10 mouse cellular contexts compared by ENCODE assay signal in genomic region chr8:128523825-128524224, GRCm38 (mm10).
A peak's percentile ranks its signal among the peaks of the same experiment; 100 is the strongest.
DNase-seq lines count a peak whose midpoint lies in the region; ATAC-seq and TF ChIP-seq lines count a peak whose summit lies in the region.
"Had no signal": no experiment of that assay in that cellular context is flagged by ENCODE, and none has a peak within 500 bp of the region (broad histone marks: within the 10 kb centered on the region; RNA-seq: fewer than 3 reads in every experiment).

No protein-coding gene starts in this region.

- TF ChIP-seq EP300 in stomach, postnatal 0 days (optimal IDR thresholded peaks at IDR 0.05): no peak

- TF ChIP-seq CTCF in left cerebral cortex, adult 2 months (IDR thresholded peaks at IDR 0.05): peak; percentile 39
- TF ChIP-seq CTCF in stomach, postnatal 0 days (IDR thresholded peaks at IDR 0.05; ENCODE audit: low read depth): peak; percentile 59

- no peaks in the 10 kb centered on the region for H3K36me3 ChIP-seq in stomach, postnatal 0 days (ENCODE audit: control insufficient read depth, insufficient read depth, low read length)
- H3K36me3 ChIP-seq: heart, embryonic 10.5 days had no signal

- intact Hi-C loops in left cerebral cortex, adult 2 months (cut with DNase I): no loop called here

- ATAC-seq in CD4-positive, CD25-positive, alpha-beta regulatory T cell, adult 4 months: no peak
- no peak for ATAC-seq in stomach, postnatal 0 days (ENCODE audit: low FRiP score, low TSS enrichment)

- H3K9ac ChIP-seq in stomach, postnatal 0 days (ENCODE audit: low read length): no peak overlapping the region

- H3K4me2 ChIP-seq in stomach, postnatal 0 days (replicated peaks; ENCODE audit: low read depth): no peak overlapping the region

- H3K27ac ChIP-seq in left cerebral cortex, adult 2 months: no peak overlapping the region
- H3K27ac ChIP-seq in stomach, postnatal 0 days (replicated peaks): no peak overlapping the region
- H3K27ac ChIP-seq: heart, embryonic 10.5 days had no signal

- no peaks in the 10 kb centered on the region for H3K4me1 ChIP-seq in stomach, postnatal 0 days (replicated peaks; ENCODE audit: control insufficient read depth, insufficient read depth)

- no peaks in the 10 kb centered on the region for H3K27me3 ChIP-seq in stomach, postnatal 0 days (ENCODE audit: control insufficient read depth, insufficient read depth, low read length)

- 72% methylated on average over 7 of the region's 7 CpGs for WGBS in stomach, postnatal 0 days

- peak; percentile 57 for DNase-seq in CD4-positive, CD25-positive, alpha-beta regulatory T cell, adult 2 months (ENCODE audit: low read depth, low spot score)
- no peak for DNase-seq in left cerebral cortex, adult 2 months (ENCODE audit: extremely low spot score in 1 of 2, low spot score in 2 of 2)
- DNase-seq in left cerebral cortex, adult 9 months (ENCODE audit: low spot score in 2 of 2): no peak
- peak; percentile 34 for DNase-seq in embryo, embryonic 11 days
- no peak for DNase-seq in stomach, postnatal 0 days (ENCODE audit: low spot score)
- DNase-seq in layer of hippocampus, postnatal 14 days (ENCODE audit: low spot score in 2 of 2): no peak
- no peak for DNase-seq in testis, postnatal 10 days (ENCODE audit: low spot score)
- DNase-seq: cerebellum, postnatal 36 days had no signal

- H3K4me3 ChIP-seq in left cerebral cortex, adult 2 months: no peak overlapping the region
- no peak overlapping the region for H3K4me3 ChIP-seq in stomach, postnatal 0 days (ENCODE audit: low read depth, low read length)
- H3K4me3 ChIP-seq: heart, embryonic 10.5 days had no signal

- no peaks in the 10 kb centered on the region for H3K9me3 ChIP-seq in stomach, postnatal 0 days (ENCODE audit: control insufficient read depth, low read length)
- H3K9me3 ChIP-seq: heart, embryonic 10.5 days had no signal

Comparison
In these comparisons a context has a peak if more than half of its experiments do, and no peak if none do; other contexts are left out.
1. DNase-seq: peak in CD4-positive, CD25-positive, alpha-beta regulatory T cell, adult 2 months (single experiment) and embryo, embryonic 11 days (single experiment); none in left cerebral cortex, adult 2 months (0 of 2), left cerebral cortex, adult 9 months (0 of 2), stomach, postnatal 0 days (single experiment), layer of hippocampus, postnatal 14 days (0 of 2) and testis, postnatal 10 days (single experiment).